Mouse (Mus musculus) gonadal fat pad, adult 2 months (tissue): ENCODE measurements around the gene Pfn4. TPM values are rescaled to one million over a fixed set of nuclear protein-coding genes. Genes with fewer than 3 reads are reported as not detected.
"Not testable (repeated sequence)": the region's sequence is repeated elsewhere in the genome, so short reads cannot be mapped to it uniquely, and the experiment has no call there.

Experiments used
- DNase-seq: peaks from one replicate; pipeline ENCODE4 v3.0.0-alpha.2; 2012; ENCODE audit warnings: low read depth
- polyA plus RNA-seq: library from polyadenylated mRNA; depleted of rRNA; stranded (reverse); fragments of >200 nt; gene quantifications from 2 replicates; pipeline ENCODE4 v1.2.3, GENCODE M21; 2012; rRNA removed

Gene Pfn4
- polyA plus RNA-seq = 1.0 and 2.1 TPM in 2 replicates

- DNase-seq = peak; percentile 38
These were observed at the start of gene Pfn4, which contains the start of gene Fam228b for GRCm38 (mm10) chr12:4768492-4769332. Gene Pfn4 (plus strand): TSS chr12:4769022. Gene Fam228b (minus strand): TSS chr12:4769267.

GRCm38 (mm10) chr12:4719066-4719761 is 49.6 kb upstream of the Pfn4 start:
- DNase-seq = no peak

GRCm38 (mm10) chr12:4719762-4720754 is 48.8 kb upstream of the Pfn4 start:
- no peak for DNase-seq

GRCm38 (mm10) chr12:4729165-4729564 is 39.7 kb upstream of the Pfn4 start:
- DNase-seq = no peak

GRCm38 (mm10) chr12:4731629-4732028 is 37.2 kb upstream of the Pfn4 start:
- DNase-seq = no peak

GRCm38 (mm10) chr12:4732332-4732731 is 36.5 kb upstream of the Pfn4 start:
- no peak for DNase-seq

- DNase-seq = no peak
These were observed 30.7 kb upstream of the Pfn4 start, which contains the start of gene Fam228a for GRCm38 (mm10) chr12:4738031-4738576. Gene Fam228a (minus strand): TSS chr12:4738430.

GRCm38 (mm10) chr12:4740823-4741222 is 28.0 kb upstream of the Pfn4 start:
- DNase-seq = peak; percentile 2

- DNase-seq = no peak
These were observed 26.6 kb upstream of the Pfn4 start for GRCm38 (mm10) chr12:4742183-4742582.

GRCm38 (mm10) chr12:4744486-4744885 is 24.3 kb upstream of the Pfn4 start:
- DNase-seq = no peak

- not testable (repeated sequence) for DNase-seq
These were observed 14.4 kb upstream of the Pfn4 start for GRCm38 (mm10) chr12:4754451-4754850.

- no peak for DNase-seq
These were observed 11.8 kb upstream of the Pfn4 start for GRCm38 (mm10) chr12:4757060-4757459.

- DNase-seq = no peak
These were observed 506 bp downstream of the Pfn4 start for GRCm38 (mm10) chr12:4769333-4769723.

GRCm38 (mm10) chr12:4774895-4775587 is 6.2 kb downstream of the Pfn4 start:
- DNase-seq = no peak

GRCm38 (mm10) chr12:4775588-4775949 is 6.7 kb downstream of the Pfn4 start:
- DNase-seq = no peak

- no peak for DNase-seq
These were observed 8.9 kb downstream of the Pfn4 start for GRCm38 (mm10) chr12:4777734-4778133.

GRCm38 (mm10) chr12:4780245-4780644 is 11.4 kb downstream of the Pfn4 start:
- no peak for DNase-seq

GRCm38 (mm10) chr12:4781270-4781669 is 12.4 kb downstream of the Pfn4 start:
- DNase-seq = no peak

GRCm38 (mm10) chr12:4781725-4782404 is 13.0 kb downstream of the Pfn4 start:
- DNase-seq = not testable (repeated sequence)

GRCm38 (mm10) chr12:4783598-4783997 is 14.8 kb downstream of the Pfn4 start:
- DNase-seq = no peak
